Mouse (Mus musculus): ENCODE data around the gene Cited4.

DNA sequence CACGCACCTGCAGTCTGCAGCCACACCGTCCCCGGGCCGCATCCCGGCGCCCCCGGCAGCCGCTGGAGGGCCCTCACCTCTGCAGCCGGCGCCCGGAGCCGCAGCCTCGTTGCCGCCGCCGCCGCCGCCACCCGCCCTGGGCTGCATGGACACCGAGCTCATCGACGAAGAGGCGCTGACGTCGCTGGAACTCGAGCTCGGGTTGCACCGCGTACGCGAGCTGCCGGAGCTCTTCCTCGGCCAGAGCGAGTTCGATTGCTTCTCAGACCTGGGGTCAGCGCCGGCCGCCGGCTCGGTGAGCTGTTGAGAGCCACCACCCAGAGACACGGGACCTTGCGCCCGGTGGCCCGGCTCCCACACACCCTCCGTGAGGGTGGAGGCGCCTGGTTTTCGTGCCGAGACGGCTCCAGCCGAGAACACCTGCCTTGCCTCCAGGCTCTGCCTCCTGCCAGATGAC lies 701 bp downstream of the Cited4 start:
- TF ChIP-seq CTCF (IDR thresholded peaks at IDR 0.05; ENCODE audit: borderline replicate concordance, insufficient read depth, low read length), result no peak
- no peak for TF ChIP-seq POLR2A (IDR thresholded peaks at IDR 0.05; ENCODE audit: low read depth, low read length)

Measured in embryonic fibroblast, embryonic 13.5 days (primary cell).